Mouse (Mus musculus): ENCODE measurements around the gene Vmn2r83.
"Not testable (repeated sequence)": the region's sequence is repeated elsewhere in the genome, so short reads cannot be mapped to it uniquely, and the experiment has no call there.

Vmn2r83 gene

GRCm38 (mm10) chr10:79468431-79468830 lies at the start of gene Vmn2r83:
TSS of gene Vmn2r83 (plus strand) at chr10:79468731.
- DNase-seq: no peak

GRCm38 (mm10) chr10:79435141-79435820 lies 33.2 kb upstream of the Vmn2r83 start:
- not testable (repeated sequence) for DNase-seq

GRCm38 (mm10) chr10:79495886-79496285 lies 27.4 kb downstream of the Vmn2r83 start:
- no peak for DNase-seq

DNA sequence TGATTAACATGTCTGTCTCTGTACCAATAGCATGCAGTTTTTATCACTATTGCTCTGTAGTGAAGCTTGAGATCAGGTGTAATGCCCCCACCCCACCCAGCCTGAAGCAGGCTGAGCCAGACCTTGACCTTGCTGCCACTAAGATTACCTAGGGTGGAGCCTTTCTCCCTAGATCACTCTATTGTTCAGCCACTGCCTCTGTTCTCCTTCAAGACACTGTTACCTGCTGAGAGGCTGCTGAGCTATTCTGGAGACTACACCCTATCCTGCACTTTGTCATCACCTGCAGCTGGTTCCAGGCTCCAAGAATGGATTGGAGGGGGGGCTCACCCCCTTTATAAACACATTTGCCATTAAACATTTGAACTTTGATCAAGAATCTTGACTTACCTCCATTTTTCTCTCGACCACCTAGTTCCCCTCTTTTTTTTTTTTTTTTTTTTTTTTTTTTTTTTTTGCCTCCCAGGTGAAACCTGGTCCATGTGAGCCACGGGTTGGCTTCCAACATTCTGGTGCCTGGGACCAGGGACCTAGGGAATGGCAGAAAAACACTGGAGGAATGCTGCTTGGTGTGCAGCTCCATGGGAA lies 28.3 kb downstream of the Vmn2r83 start:
- no peak for DNase-seq

DNA sequence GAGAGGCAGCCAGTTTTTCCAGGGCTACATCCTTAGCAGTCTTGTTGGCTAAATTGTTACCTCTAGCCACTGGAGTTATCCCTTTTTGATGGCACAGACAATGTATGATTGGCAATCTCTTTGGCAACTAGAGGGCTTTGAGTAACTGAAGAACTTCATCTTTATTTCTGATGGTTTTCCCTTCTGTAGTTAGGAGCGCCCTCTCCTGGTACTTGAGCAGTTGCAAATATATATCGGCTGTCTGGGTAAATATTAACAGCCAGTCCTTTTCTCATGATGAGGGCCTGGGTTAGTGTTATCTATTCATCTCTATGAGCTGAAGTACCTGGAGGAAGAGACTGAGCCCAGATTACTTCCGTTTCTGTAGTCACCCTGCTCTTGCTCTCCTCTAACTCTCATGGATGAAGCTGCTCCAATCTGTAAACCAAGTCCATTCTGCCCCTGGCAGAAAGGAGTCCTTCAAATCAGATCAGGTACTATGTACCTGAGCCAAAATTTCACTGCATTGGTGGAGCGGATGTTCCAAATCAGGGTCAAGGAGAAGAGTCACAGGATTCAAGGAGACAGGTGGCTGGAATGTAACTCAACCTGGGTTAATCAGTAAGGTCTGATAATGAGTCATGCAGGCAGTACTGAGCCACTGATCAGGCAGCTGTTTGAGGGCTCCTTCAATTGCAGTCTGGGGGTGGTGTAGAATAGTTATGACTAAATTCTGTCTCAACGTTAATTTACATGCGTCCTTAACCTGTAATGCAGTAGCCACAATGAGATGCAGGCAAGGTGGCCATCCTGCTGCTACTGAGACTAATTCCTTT lies 34.5 kb downstream of the Vmn2r83 start:
- no peak for DNase-seq

DNA sequence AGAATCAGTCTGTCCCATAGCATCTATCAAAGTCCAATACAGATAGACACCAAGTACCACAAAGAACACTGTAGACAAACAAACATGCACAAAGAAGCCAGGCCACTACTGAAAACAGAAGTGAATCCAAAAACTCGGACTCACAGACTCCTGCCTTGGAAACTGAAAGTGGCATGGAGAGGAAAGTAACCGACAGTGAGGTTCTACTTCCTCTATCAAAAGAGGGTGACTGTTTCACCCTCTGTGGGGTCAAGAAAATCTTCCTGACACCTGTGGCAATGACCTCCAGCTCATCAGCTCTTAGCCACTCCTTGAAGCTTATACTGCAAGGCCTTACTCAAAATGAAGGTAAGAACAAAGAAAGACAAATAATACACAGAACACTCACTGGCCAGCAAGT lies 38.2 kb downstream of the Vmn2r83 start:
- DNase-seq: no peak

DNA sequence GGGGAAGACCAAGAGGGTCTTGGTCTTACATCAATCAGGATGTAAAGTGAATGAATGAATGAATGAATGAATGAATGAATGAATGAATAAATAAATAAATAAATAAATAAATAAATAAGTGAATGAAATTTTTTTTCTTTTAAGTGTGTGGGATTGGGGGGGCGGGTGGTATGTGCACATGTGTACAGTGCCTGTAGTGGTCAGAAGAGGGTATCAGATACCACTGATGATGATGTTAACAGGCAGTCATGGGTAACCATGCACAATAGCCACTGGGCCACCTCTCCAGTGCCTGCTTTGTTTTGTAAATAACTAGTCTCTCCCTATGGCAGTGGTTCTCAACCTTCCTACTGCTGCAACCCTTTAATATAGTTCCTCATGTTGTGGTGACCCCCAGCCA lies 55.9 kb downstream of the Vmn2r83 start:
- DNase-seq: no peak

DNA sequence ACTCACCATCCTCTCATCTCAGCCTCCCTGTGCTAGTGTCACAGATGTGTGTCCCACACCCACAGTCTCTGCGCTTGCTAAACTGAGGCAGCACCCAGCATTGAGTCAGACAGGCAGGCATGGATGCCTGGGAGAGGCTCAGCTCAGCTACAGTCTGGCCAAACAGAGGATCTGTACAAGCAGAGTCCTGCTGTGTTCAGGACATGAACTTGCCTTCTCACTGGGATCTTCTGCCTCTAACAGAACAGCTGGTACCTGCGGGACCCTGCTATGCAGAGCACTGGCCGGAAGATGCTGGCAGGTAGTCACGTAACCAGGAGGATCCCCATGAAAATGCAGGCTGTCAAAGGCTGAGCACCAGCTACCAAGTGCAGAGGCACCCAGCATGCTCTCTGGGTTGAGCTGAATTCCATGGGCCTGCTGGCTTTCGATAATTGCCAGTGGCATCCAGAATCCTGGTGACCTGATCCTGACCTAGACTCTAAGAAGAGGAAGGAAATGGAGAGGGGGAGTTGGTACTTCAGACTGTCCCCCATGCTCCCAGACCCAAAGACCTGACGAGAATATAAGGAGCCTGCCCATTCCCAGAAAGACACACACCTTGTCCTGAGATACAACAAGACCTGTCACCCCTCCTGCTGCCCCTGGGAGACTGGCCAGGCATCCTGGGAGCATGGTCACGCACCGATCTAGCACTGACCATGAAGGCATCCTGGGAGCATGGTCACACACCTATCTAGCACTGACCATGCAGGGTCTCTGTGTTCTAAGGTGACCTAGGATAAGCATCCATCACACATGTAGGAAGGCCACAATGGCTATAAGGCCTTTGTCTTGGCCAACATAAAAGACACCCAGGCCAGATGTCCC lies 57.2 kb downstream of the Vmn2r83 start:
- DNase-seq: no peak

DNA sequence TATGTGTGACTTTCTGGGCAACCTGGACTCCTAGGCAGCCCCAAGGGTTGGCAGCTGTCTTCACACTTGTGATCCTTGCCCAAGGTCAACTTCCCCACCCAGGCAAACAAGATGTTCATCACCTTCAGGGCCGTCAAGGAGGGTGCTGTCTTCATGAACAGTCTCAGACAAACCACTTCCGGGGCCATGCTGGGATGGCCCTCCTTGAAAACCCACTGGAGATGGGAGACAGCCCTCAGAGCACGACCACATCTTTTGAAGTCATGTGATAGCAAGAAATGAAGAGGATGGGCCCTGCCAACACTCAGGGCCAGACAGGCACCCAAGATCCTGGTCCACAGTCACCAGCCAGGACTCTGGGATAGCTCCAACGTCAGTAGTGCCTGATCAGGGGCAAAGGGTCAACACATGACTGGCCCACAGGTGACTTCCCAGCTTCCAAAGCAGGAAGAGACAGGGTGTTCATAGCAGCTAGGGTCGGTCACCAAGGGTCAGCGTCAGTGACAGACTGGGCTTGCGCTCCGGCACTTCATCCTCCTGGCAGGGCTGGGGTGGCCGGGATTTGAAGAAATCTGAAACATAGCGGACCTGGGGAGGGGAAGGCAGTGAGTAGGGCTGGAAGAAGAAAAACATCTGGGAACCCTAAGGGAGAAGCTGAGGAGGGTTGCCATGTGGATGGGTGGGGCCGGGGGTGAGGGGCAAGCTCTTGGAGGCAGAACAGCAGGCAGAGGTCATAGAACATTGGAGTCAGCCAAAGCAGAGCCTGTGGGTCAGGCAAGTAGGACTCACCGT lies 58.3 kb downstream of the Vmn2r83 start:
- DNase-seq: no peak

- DNase-seq: no peak
These were observed 58.9 kb downstream of the Vmn2r83 start for GRCm38 (mm10) chr10:79527453-79527845.

DNA sequence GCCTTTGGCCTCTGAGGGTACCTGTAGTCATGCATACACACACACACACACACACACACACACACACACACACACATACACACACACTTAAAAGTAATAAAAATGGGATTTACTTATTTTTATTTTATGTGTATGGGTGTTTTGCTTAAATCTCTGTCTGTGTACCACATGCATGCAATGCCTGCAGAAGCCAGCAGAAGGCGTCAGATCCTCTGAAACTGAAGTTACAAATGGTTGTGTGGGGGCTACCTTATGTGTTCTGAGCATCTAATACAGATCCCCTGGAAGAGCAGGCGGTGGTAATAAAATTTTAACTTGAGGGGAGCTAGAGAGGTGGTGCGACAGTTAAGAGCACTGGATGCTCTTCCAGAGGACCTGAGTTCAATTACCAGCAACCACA lies 59.5 kb downstream of the Vmn2r83 start:
- DNase-seq: no peak

- DNase-seq: no peak
These were observed 61.7 kb downstream of the Vmn2r83 start for GRCm38 (mm10) chr10:79530241-79530640.

DNA sequence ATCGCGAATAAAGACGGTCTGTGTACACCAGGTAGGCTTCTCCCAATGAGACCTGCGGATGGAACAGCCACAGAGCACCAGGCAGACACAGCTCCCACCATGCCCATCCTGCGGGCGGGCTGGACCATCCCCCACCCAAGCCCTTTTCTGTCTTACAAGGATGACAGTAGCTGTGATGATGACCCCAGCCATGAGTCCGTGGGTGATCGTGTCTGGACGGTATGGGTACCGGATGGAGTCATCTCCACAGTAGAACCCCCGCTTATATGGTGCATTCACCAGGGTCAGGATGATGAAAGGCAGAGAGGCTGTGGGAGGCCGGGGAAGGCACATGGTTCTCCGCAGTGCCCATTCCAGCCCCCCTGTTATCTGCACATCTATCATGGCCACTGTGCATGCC lies 62.2 kb downstream of the Vmn2r83 start:
- peak; percentile 2 for DNase-seq

GRCm38 (mm10) chr10:79531593-79531992 lies 63.1 kb downstream of the Vmn2r83 start:
- DNase-seq: peak; percentile 1

GRCm38 (mm10) chr10:79532678-79533077 lies 64.1 kb downstream of the Vmn2r83 start:
- DNase-seq: no peak

DNA sequence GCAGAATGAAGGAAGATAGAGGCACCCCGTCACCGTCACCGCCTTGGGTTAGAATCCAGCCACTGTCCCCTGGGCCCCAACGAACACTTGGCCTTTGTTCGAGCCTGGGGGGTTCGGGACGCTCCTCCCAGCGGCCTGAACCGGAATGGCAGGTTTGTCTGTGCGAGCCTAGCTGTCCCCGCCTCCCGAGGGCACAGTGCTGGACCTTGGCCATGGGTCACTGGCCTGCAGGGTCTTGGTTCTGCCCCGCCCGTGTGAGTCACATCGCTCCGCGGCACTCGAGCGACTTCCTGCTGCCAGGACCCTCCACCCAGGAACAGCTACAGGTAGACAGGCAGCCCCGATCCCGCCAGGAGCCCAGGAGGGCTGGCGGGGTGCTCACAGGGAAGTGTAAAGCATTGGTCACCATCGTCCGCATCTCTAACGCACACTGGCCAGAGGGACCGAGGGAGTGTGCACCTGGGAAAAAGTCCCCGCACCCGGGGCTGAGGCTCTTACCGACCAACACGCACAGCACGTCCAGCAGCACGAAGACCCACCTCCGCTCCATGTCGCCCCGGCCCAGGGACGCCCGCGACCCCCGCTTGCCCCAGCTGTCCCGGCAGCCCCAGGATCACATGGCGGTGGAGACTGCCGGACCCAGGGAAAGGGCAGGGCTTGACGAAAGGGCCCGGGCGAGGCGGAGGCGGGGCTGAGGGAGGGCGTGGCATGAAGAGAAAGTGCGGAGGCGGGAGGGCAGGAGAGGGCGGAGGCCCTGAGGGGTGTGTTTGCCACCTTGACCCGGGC lies 64.8 kb downstream of the Vmn2r83 start, which contains the start of gene Plpp2:
Gene Plpp2 (minus strand): TSS at position 671 of the 786 bp plus-strand sequence.
- peak; percentile 89 for DNase-seq

- no peak for DNase-seq
These were observed 65.9 kb downstream of the Vmn2r83 start for GRCm38 (mm10) chr10:79534426-79534825.

- DNase-seq: no peak
These were observed 66.9 kb downstream of the Vmn2r83 start for GRCm38 (mm10) chr10:79535431-79535830.

DNA sequence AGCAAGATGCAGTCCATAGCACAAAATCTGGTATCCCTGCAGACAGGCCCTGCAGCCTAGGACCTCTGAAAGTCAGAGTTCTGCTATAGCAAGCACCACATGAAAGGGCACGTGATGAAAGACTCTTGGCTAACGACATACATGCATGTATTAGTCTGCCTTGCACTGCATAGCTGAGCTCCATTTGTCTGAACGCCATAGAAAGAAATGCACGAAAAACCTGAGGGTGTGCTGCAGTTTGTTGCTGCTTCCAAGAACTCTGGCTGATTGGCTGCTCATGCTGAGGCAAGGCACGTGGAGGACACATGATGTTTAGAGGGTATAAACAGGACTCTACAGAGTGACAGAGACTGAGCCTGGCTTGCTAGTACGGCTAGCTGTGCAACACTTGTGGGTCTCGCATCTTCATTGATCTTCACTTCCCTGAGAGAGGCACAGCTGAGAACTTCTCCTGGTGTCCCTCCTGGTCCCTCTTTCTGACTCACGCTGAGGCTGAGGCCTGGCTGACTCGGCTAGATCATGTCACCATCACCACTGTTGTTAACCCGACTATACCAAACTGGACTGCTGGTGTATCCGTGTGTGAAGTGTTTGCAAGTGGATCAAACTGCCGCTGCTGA lies 68.0 kb downstream of the Vmn2r83 start:
- DNase-seq: no peak

- DNase-seq: no peak
These were observed 68.7 kb downstream of the Vmn2r83 start for GRCm38 (mm10) chr10:79537271-79537670.

- DNase-seq: no peak
These were observed 69.2 kb downstream of the Vmn2r83 start for GRCm38 (mm10) chr10:79537781-79538180.
